Mouse (Mus musculus): ENCODE data around the gene Mettl13. TPM values are rescaled to one million over a fixed set of nuclear protein-coding genes. Genes with fewer than 3 reads are reported as not detected.

Gene Mettl13
- polyA plus RNA-seq (2017; shearing (Covaris generic)), result 10 to 100 TPM in 1 of 2 experiments, 1 to 10 TPM in 1; 5.9 to 16.8 TPM

DNA sequence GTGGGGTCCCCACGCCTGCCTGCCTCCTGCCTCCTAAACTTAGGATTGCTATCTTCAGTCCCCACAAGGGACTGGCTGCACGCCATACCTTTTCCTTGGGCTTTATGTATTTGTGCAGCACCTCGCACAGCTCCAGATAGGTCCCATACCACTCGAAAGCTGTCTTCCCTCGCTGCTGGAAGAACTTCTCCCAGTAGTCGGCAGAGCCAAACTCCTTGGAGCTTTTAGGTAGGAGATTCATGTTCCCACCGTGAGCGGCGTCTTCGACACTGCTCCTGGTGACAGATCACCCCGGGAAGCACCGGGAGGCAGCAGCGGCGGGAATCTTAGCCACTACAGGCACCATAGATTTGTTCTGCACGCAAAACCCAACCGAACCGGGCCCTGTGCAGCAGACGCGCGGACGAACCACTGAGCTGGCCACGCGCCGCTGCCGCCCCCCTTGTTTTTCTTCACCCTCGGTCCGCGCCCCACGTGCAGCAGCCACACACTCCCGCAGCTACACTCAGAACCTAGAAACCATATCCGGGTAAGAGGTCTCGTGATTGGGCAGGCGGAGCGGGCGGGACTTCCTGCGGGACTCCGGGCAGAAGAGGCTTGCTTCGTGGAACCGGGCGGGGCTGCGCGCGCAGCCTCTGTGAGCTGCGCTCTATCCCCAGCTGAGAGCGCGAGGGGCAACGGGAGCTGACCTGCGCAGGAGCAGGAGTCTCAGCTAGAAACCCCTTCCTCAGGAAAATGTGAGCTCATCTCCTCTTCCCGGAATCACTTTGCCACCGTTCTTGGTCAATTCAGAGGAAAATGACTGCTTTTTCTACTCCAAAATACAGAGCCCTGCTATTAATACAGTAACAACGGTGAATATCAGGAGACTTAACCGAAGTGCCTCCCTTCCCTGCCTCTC lies at the start of gene Mettl13:
Gene Mettl13, minus strand, starts transcription at position 536 of the 901 bp plus-strand sequence.
- ATAC-seq, result peak; percentile 99

DNA sequence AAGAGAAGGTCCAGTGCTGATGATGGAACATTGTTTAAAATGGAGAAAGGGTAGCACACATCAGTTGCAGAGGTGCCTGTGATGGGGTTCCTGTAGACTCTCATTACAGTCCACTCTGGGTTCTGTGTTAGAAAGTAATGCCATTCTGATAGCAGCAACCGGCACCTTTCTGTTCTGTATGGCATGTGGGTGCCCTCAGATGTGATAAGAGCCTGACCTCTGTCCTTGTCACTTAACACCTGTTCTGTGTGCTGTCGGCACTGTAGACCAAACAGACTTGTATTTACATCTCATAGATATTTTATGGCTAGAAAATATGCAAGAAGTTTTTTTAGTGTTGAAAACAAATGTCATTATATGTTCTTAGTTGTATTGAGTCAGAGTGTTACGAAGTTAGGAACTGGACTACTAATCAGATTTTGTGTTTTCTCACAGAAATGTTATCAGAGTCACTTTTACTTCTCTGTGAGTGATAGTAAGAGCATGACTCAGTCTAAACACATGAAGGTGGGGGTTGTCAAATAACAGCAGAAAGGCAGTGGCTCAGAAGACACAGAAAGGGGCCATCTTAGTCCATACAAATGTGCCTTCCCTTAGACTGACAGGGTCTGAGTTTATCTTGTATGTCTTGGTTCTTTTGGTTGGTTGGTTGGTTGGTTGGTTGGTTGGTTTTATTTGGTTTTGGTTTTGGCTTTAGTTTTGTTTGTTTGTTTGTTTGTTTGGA lies 49.2 kb upstream of the Mettl13 start:
- ATAC-seq, result no peak

DNA sequence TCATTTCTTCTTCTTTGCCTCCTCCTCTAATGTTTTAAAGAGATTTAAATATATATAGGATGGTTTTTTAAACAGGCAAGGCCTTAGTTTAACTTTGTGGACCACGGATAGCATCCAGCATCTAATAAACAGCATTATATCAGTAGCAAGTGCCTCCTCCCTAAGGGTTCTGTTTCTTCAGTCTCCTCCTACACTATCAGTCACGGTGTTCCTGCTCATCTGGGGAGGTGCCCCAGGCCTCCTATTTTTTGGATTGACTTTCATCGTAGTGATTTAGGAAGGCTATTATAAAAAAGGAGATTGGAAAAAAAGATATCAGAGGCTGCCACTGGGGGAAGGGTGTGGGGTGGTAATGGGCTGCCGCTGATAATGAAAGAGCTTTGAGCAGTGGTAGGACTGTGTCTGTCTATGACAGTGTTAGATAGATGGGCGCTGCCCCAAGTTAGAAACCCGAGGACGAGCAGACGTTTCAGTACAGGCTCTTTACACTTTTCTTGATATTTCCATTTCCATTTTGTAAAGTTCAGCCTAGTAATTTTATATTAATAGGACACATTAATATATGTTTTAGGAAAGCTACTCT lies 42.2 kb upstream of the Mettl13 start:
- ATAC-seq, result no peak

GRCm38 (mm10) chr1:162589443-162589842 lies 41.1 kb upstream of the Mettl13 start:
- ATAC-seq, result no peak

- ATAC-seq, result no peak
These were observed 40.3 kb upstream of the Mettl13 start for GRCm38 (mm10) chr1:162588606-162589005.

GRCm38 (mm10) chr1:162586282-162586681 lies 37.9 kb upstream of the Mettl13 start:
- ATAC-seq, result no peak

DNA sequence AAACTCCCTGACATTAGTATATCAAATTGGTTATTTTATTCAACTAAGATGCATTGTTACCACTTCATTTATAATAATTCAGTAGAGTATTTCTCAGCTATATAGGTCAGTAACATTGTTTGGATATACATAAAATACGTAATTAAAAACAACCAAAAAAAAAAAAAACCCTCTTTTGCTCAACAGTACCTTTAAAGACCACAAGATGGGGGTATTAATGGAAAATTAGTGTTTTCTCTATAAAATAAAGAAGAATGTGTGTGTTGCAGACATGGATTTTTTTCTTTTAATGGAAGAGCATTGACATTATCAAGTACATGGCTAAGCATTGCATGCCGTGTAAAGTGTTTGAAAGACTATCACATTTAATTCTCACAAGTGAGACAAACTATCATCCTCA lies 34.5 kb upstream of the Mettl13 start:
- no peak for ATAC-seq

- no peak for ATAC-seq
These were observed 26.7 kb upstream of the Mettl13 start for GRCm38 (mm10) chr1:162575098-162575497.

- ATAC-seq, result peak; percentile 77
These were observed 22.7 kb upstream of the Mettl13 start for GRCm38 (mm10) chr1:162570931-162571601.

DNA sequence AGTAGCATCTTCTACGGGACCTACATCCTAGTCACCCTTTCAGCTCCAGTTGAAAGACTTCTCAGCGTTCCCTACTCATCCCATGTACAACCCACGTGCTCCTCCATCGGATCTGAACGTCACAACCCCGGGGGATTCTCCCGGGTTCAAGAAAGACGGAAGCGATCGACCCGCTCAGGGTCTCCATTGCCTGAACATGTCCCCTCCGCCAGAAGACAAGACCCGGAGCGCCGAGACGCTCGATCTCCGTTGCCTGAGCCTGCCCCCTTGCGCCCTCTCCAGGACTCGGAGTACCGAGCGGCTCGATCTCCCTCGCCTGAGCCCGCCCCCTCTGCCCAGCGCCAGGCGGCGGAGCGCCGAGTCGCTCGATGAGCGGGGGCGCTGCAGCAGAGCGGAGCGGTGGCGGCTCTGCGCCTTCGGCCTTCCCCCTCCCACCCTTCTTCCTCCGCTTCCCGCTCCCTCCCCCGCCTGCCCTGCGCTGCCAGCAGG lies 22.0 kb upstream of the Mettl13 start, which contains the start of gene Vamp4:
Gene Vamp4, plus strand, starts transcription at position 256 of the 489 bp plus-strand sequence.
- peak; percentile 81 for ATAC-seq

GRCm38 (mm10) chr1:162567351-162567750 lies 19.0 kb upstream of the Mettl13 start:
- ATAC-seq, result no peak

- ATAC-seq, result no peak
These were observed 16.6 kb upstream of the Mettl13 start for GRCm38 (mm10) chr1:162564992-162565391.

GRCm38 (mm10) chr1:162563236-162563635 lies 14.9 kb upstream of the Mettl13 start:
- ATAC-seq, result no peak

- ATAC-seq, result no peak
These were observed 5.8 kb upstream of the Mettl13 start for GRCm38 (mm10) chr1:162554193-162554592.

DNA sequence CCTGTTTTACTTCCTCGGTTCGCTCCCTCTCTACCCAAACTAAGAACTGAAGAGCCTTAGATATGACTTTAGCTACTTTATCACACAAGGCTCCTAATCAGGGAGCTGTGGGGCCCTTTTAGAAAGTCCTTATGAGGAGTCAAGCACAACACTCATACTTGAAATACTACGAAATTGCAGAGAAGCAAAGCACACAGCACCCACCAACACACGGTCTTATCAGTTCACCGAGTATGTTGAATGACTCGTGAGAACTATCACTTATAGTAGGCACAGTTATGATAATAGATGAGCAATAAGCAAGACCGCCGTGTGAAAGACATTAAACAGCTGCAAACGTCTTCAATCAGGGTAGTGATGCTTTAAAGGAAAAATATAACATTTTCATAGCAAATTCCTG lies 4.6 kb upstream of the Mettl13 start:
- ATAC-seq, result no peak

GRCm38 (mm10) chr1:162549615-162550283 lies 1.4 kb upstream of the Mettl13 start:
- peak; percentile 43 for ATAC-seq

DNA sequence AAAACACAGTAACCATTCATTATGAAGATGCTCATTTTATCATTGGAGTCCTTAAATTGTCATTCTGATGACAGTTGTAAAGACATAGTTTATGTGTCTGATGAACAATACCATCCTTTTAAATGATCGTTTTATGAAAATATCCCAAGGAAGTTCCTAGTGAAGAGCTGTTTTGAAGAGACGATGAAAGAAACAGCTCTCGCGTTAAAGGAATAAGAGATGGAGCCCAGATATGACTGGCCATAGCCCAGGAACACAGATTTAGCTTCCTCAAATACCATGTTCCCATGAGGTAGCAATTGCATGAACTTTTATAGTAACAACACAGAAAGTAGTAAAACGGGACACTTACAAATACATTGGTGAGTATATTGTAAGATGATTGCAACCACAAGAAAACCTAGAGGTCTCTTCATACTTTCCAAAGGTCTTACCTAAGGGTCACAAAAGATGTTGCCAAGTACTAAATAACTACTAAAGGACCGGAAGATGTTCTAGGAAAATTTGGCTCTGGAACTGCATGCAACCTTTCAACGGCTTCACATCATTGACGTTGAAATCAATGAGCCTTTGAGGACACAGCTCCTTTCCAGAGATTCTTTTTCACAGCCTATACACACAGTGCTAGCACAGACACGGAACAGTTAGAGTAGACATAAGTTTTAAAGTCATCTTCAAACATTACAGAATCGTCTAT lies 714 bp upstream of the Mettl13 start:
- ATAC-seq, result no peak

DNA sequence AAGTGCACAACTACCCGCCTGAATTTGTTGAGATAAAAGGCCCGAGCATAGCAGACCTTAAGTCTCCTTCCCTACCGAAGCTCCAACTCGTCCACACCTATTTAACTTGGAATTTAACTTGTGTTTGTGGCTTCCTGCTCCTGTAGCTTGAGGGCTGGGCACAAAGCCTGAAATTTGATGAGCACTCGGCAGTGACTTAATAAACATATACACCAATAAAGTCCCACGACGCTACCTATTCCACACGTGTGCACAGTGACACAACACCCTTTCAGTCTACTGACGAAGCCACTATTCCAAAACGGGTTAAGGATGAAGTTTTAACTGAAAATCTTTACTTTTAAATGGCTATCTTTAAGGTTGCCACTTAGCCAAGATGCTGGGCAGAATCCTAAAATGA lies 744 bp downstream of the Mettl13 start:
- no peak for ATAC-seq

- ATAC-seq, result no peak
These were observed 5.1 kb downstream of the Mettl13 start for GRCm38 (mm10) chr1:162543231-162543630.

GRCm38 (mm10) chr1:162533766-162534560 lies 14.4 kb downstream of the Mettl13 start:
- ATAC-seq, result no peak
